In the genomic region with DNA sequence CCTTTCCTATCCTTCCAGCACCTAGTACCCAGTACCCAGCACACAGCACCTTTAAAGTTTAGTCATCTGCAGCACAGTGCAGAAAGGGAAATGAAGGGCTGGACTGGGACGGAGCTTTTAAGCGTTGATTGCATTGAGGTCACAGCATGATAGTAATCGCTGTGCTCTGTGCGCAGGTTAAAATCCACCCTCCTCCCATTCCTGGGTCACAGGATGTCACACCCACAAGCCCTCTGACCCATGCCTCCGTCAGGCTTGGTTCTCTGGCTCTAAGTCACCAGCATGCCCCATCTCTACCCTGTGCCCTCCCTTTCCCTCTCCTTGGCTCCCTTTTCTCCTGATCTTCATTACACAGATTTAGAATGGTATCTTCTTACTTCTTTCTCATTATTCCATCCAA, we compare ENCODE assay signal across 14 mouse cellular contexts. TPM values are rescaled to one million over a fixed set of nuclear protein-coding genes. Genes with fewer than 3 reads are reported as not detected.
"Had no signal": no experiment of that assay in that cellular context is flagged by ENCODE, and none has a peak within 500 bp of the region (broad histone marks: within the 10 kb centered on the region; RNA-seq: fewer than 3 reads in every experiment).

No protein-coding gene starts in this region.

- ATAC-seq: lung, postnatal 0 days had no signal

- H3K4me2 ChIP-seq: kidney, embryonic 15.5 days; midbrain, embryonic 15.5 days; neural tube, embryonic 12.5 days had no signal

- H3K36me3 ChIP-seq: kidney, embryonic 15.5 days; limb, embryonic 10.5 days; midbrain, embryonic 15.5 days had no signal

- H3K9me3 ChIP-seq: kidney, embryonic 15.5 days; limb, embryonic 10.5 days; midbrain, embryonic 15.5 days; neural tube, embryonic 12.5 days had no signal

- H3K9ac ChIP-seq: kidney, embryonic 15.5 days; midbrain, embryonic 15.5 days; neural tube, embryonic 12.5 days had no signal

- DNase-seq: kidney, adult 2 months; kidney, postnatal 14 days; lung, adult 2 months; lung, postnatal 36 days; spleen, adult 18-20 months; thymus, adult 18-20 months; thymus, postnatal 14 days had no signal

- H3K27me3 ChIP-seq: kidney, embryonic 15.5 days; midbrain, embryonic 15.5 days; neural tube, embryonic 12.5 days had no signal

- H3K4me3 ChIP-seq: kidney, embryonic 15.5 days; left cerebral cortex, adult 2 months; limb, embryonic 10.5 days; midbrain, embryonic 15.5 days; neural tube, embryonic 12.5 days had no signal

- H3K27ac ChIP-seq: kidney, embryonic 15.5 days; left cerebral cortex, adult 2 months; limb, embryonic 10.5 days; neural tube, embryonic 12.5 days had no signal

RNA-seq across cellular contexts. Expression of a gene that starts 20.4 kb away (rescaled TPM):
- total RNA-seq: monocyte, adult 5-6 weeks had no signal
